ENCODE assay signal across 24 mouse cellular contexts in genomic region chr3:153394224-153394623, GRCm38 (mm10).
"Had no signal": no experiment of that assay in that cellular context is flagged by ENCODE, and none has a peak within 500 bp of the region (broad histone marks: within the 10 kb centered on the region; RNA-seq: fewer than 3 reads in every experiment).

No protein-coding gene starts in this region.

- H3K9me3 ChIP-seq: heart, embryonic 10.5 days; hindbrain, embryonic 12.5 days; intestine, embryonic 15.5 days had no signal

- H3K4me1 ChIP-seq: heart, embryonic 10.5 days; hindbrain, embryonic 10.5 days; intestine, embryonic 15.5 days had no signal

- H3K4me2 ChIP-seq: heart, embryonic 12.5 days; hindbrain, embryonic 12.5 days; hindbrain, embryonic 14.5 days; intestine, embryonic 15.5 days; limb, embryonic 12.5 days had no signal

- H3K4me3 ChIP-seq: heart, embryonic 10.5 days; heart, embryonic 12.5 days; hindbrain, embryonic 10.5 days; hindbrain, embryonic 12.5 days; intestine, embryonic 15.5 days; layer of hippocampus, adult 2 months; left cerebral cortex, adult 2 months; limb, embryonic 10.5 days; limb, embryonic 12.5 days had no signal

- H3K36me3 ChIP-seq: hindbrain, embryonic 12.5 days; intestine, embryonic 15.5 days; limb, embryonic 12.5 days had no signal

- H3K9ac ChIP-seq: forebrain, postnatal 0 days; heart, embryonic 12.5 days; hindbrain, embryonic 12.5 days; hindbrain, embryonic 14.5 days; intestine, embryonic 15.5 days; limb, embryonic 12.5 days had no signal

- H3K27ac ChIP-seq: heart, embryonic 10.5 days; hindbrain, embryonic 10.5 days; hindbrain, embryonic 12.5 days; hindbrain, embryonic 14.5 days; intestine, embryonic 15.5 days; layer of hippocampus, adult 2 months; left cerebral cortex, adult 2 months; limb, embryonic 10.5 days; limb, embryonic 12.5 days had no signal

- DNase-seq: forebrain, postnatal 0 days; gastrocnemius, postnatal 14 days; gastrocnemius, postnatal 36 days; heart, adult 11 months; heart, postnatal 10 days; heart, postnatal 4 days; kidney, adult 18-20 months; kidney, adult 8-10 months; kidney, postnatal 10 days; kidney, postnatal 25 days; kidney, postnatal 4 days had no signal

- H3K27me3 ChIP-seq: heart, embryonic 12.5 days; hindbrain, embryonic 12.5 days; intestine, embryonic 15.5 days; limb, embryonic 12.5 days had no signal

- ATAC-seq: forebrain, postnatal 0 days; hindbrain, embryonic 16.5 days; inflammation-experienced regulatory T-cells, adult 6 months; intestine, embryonic 15.5 days; intestine, postnatal 0 days had no signal
